Mouse (Mus musculus) MEL (cell line): ENCODE measurements at regions not wholly inside any gene's neighbourhood (a gene's known extent, or its start where the extent isn't known, plus 50 kb on each side); places are given as distances from the start of the nearest gene placed in this dataset.

Experiments used
- DNase-seq: peaks from one replicate; pipeline ENCODE4 v3.0.0; 2011; ENCODE audit warnings: low read depth, low spot score
- H3K27ac ChIP-seq: 2 replicates; pipeline ENCODE4 v1.5.1; 2012; ENCODE audit warnings: low read depth, mild to moderate bottlenecking, control low read depth, low read length, moderate library complexity; ENCODE audit not compliant: control insufficient read depth
- H3K27me3 ChIP-seq, 2 experiments: fragments of 150-350 bp in 1 of 2; sonication (generic) in 1 of 2; 2 replicates each; pipeline ENCODE4 v1.6.1; 2012; ENCODE audit warnings: low read length in 2 of 2, mild to moderate bottlenecking in 2 of 2, improper control_type of control experiment in 1 of 2, moderate library complexity in 1 of 2; ENCODE audit not compliant: insufficient read depth in 2 of 2, control insufficient read depth in 1 of 2
- H3K36me3 ChIP-seq, 2 experiments: 2 replicates each; pipeline ENCODE4 v1.6.1; 2012 to 2014; ENCODE audit warnings: low read length in 2 of 2, improper control_type of control experiment in 1 of 2, inconsistent platforms in 1 of 2, mild to moderate bottlenecking in 1 of 2; ENCODE audit not compliant: insufficient read depth in 2 of 2, control insufficient read depth in 1 of 2
- H3K4me1 ChIP-seq, 2 experiments: fragments of 150-350 bp in 1 of 2; sonication (generic) in 1 of 2; 2 replicates each; pipeline ENCODE4 v1.6.1; 2012; ENCODE audit warnings: low read length in 2 of 2, improper control_type of control experiment in 1 of 2, mild to moderate bottlenecking in 1 of 2; ENCODE audit not compliant: insufficient read depth in 2 of 2, control insufficient read depth in 1 of 2
- H3K4me3 ChIP-seq, 2 experiments: fragments of 150-350 bp in 1 of 2; sonication (generic) in 1 of 2; 2 replicates each; pipeline ENCODE4 v1.5.1; 2012; ENCODE audit warnings: low read depth in 2 of 2, low read length in 2 of 2, mild to moderate bottlenecking in 2 of 2, moderate library complexity in 2 of 2, control low read depth in 1 of 2, improper control_type of control experiment in 1 of 2; ENCODE audit not compliant: control insufficient read depth in 1 of 2, insufficient read depth in 1 of 2
- H3K79me2 ChIP-seq: 2 replicates; pipeline ENCODE4 v1.6.1; 2012; ENCODE audit warnings: mild to moderate bottlenecking, low read length, moderate library complexity; ENCODE audit not compliant: control insufficient read depth, poor library complexity, insufficient read depth
- H3K9ac ChIP-seq: 2 replicates; pipeline ENCODE4 v1.6.1; 2012; ENCODE audit warnings: low read depth, mild to moderate bottlenecking, control low read depth, low read length, moderate library complexity; ENCODE audit not compliant: control insufficient read depth, poor library complexity, severe bottlenecking
- H3K9me3 ChIP-seq: fragments of 150-350 bp; sonication (generic); replicated peaks from 2 replicates; pipeline ENCODE4 v1.6.1; 2012; ENCODE audit warnings: mild to moderate bottlenecking, low read length, improper control_type of control experiment, moderate library complexity; ENCODE audit not compliant: insufficient read depth
- BHLHE40 ChIP-seq: IDR thresholded peaks from 2 replicates; pipeline ENCODE4 v1.6.1; 2012; ENCODE audit warnings: low read depth, mild to moderate bottlenecking, inconsistent platforms, low read length, improper control_type of control experiment, borderline replicate concordance
- CHD2 ChIP-seq: IDR thresholded peaks from 2 replicates; pipeline ENCODE4 v1.6.1; 2011; ENCODE audit warnings: low read length, improper control_type of control experiment
- E2F4 ChIP-seq: IDR thresholded peaks from 2 replicates; pipeline ENCODE4 v1.6.1; 2011; ENCODE audit warnings: low read depth, low read length, improper control_type of control experiment, borderline replicate concordance
- ELF1 ChIP-seq: IDR thresholded peaks from 2 replicates; pipeline ENCODE4 v1.6.1; 2014; ENCODE audit warnings: low read depth, mild to moderate bottlenecking, inconsistent platforms, low read length, improper control_type of control experiment, moderate library complexity
- GATA1 ChIP-seq: IDR thresholded peaks from 2 replicates; pipeline ENCODE4 v1.6.1; 2011; ENCODE audit warnings: low read depth, low read length, improper control_type of control experiment
- MAFK ChIP-seq: IDR thresholded peaks from 2 replicates; pipeline ENCODE4 v1.6.1; 2011; ENCODE audit warnings: low read depth, mild to moderate bottlenecking, low read length, improper control_type of control experiment, borderline replicate concordance
- MYB ChIP-seq: IDR thresholded peaks from 2 replicates; pipeline ENCODE4 v1.6.1; 2011; ENCODE audit warnings: mild to moderate bottlenecking, low read depth, low read length, improper control_type of control experiment
- MYC ChIP-seq: IDR thresholded peaks from 2 replicates; pipeline ENCODE4 v1.6.1; 2011; ENCODE audit warnings: low read depth, mild to moderate bottlenecking, low read length, improper control_type of control experiment, moderate library complexity
- NELFE ChIP-seq: IDR thresholded peaks from 2 replicates; pipeline ENCODE4 v1.6.1; 2011; ENCODE audit warnings: low read depth, low read length, improper control_type of control experiment
- NRF1 ChIP-seq: IDR thresholded peaks from 2 replicates; pipeline ENCODE4 v1.6.1; 2014; ENCODE audit warnings: low read depth, mild to moderate bottlenecking, inconsistent platforms, low read length, improper control_type of control experiment, moderate library complexity; ENCODE audit not compliant: poor library complexity, insufficient read depth, severe bottlenecking
- POLR2AphosphoS2 ChIP-seq: IDR thresholded peaks from 2 replicates; pipeline ENCODE4 v1.6.1; 2011; ENCODE audit warnings: low read length, improper control_type of control experiment
- RAD21 ChIP-seq: IDR thresholded peaks from 2 replicates; pipeline ENCODE4 v1.6.1; 2011; ENCODE audit warnings: mild to moderate bottlenecking, low read depth, low read length, improper control_type of control experiment
- RCOR1 ChIP-seq: IDR thresholded peaks from 2 replicates; pipeline ENCODE4 v1.6.1; 2012; ENCODE audit warnings: low read depth, mild to moderate bottlenecking, inconsistent platforms, low read length, improper control_type of control experiment
- SMC3 ChIP-seq: IDR thresholded peaks from 2 replicates; pipeline ENCODE4 v1.6.1; 2011; ENCODE audit warnings: low read depth, low read length, improper control_type of control experiment
- TBP ChIP-seq: IDR thresholded peaks from 2 replicates; pipeline ENCODE4 v1.8.0; 2011; ENCODE audit warnings: low read depth, low read length, improper control_type of control experiment
- TCF12 ChIP-seq: IDR thresholded peaks from 2 replicates; pipeline ENCODE4 v1.6.1; 2014; ENCODE audit warnings: low read depth, mild to moderate bottlenecking, inconsistent platforms, low read length, improper control_type of control experiment, moderate library complexity
- UBTF ChIP-seq: IDR thresholded peaks from 2 replicates; pipeline ENCODE4 v1.6.1; 2012; ENCODE audit warnings: low read depth, mild to moderate bottlenecking, inconsistent platforms, low read length, improper control_type of control experiment, moderate library complexity, borderline replicate concordance; ENCODE audit not compliant: insufficient read depth
- USF1 ChIP-seq: IDR thresholded peaks from 2 replicates; pipeline ENCODE4 v1.6.1; 2014; ENCODE audit warnings: low read depth, mild to moderate bottlenecking, inconsistent platforms, low read length, improper control_type of control experiment, moderate library complexity
- ZC3H11A ChIP-seq: IDR thresholded peaks from 2 replicates; pipeline ENCODE4 v1.6.1; 2012; ENCODE audit warnings: low read depth, mild to moderate bottlenecking, inconsistent platforms, low read length, improper control_type of control experiment
- ZMIZ1 ChIP-seq: IDR thresholded peaks from 2 replicates; pipeline ENCODE4 v1.6.1; 2012; ENCODE audit warnings: low read depth, mild to moderate bottlenecking, inconsistent platforms, low read length, improper control_type of control experiment, moderate library complexity

- Histone ChIP-seq H3K4me3 (no peak overlapping the region), H3K9me3 (no peaks in the 10 kb centered on the region), H3K9ac (no peak overlapping the region), H3K27me3 (no peaks in the 10 kb centered on the region), H3K79me2 (no peaks in the 10 kb centered on the region), H3K36me3 (no peaks in the 10 kb centered on the region), H3K4me1 (no peaks in the 10 kb centered on the region), H3K27ac (no peak overlapping the region)
- no peak for TF ChIP-seq RCOR1
- no peak for TF ChIP-seq USF1
- no peak for TF ChIP-seq BHLHE40
- no peak for TF ChIP-seq CHD2
- TF ChIP-seq MAFK: no peak
- no peak for TF ChIP-seq ZC3H11A
- TF ChIP-seq UBTF: no peak
- TF ChIP-seq RAD21: no peak
- no peak for TF ChIP-seq E2F4
- TF ChIP-seq SMC3: no peak
- TF ChIP-seq NELFE: no peak
- TF ChIP-seq ZMIZ1: no peak
- no peak for TF ChIP-seq ELF1
- TF ChIP-seq TCF12: no peak
- no peak for DNase-seq
Observed at GRCm38 (mm10) chr1:78882455-78882854, 65.9 kb downstream of the Kcne4 start.

DNA sequence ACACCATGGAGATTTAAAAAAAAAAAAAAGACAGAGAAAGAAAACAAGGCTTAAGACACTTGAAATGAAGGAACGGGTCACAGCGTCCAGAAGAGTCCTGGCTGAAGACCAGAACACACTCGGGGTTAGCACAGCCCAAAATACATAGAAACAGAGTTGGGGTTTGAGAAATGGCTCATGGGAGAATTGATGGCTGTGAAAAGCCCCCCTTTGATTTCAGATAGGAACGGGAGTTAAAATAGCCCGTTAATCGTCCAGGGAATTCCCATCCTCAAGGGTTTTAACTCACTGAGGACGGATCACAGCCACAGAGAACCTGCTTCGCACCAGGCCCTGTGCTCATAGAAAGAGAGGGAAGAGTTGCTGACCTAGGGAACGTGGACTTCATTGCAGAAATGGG, 72.7 kb downstream of the Kcne4 start:
- DNase-seq: no peak
- no peaks in the 10 kb centered on the region for H3K4me1 ChIP-seq
- H3K4me3 ChIP-seq: no peak overlapping the region
- H3K79me2 ChIP-seq: no peaks in the 10 kb centered on the region
- H3K9ac ChIP-seq: no peak overlapping the region
- TF ChIP-seq USF1: no peak
- TF ChIP-seq MYC: no peak
- no peak for TF ChIP-seq ELF1
- TF ChIP-seq RAD21: no peak
- TF ChIP-seq UBTF: no peak
- no peak for TF ChIP-seq BHLHE40
- TF ChIP-seq GATA1: no peak
- no peak for TF ChIP-seq NRF1
- no peak for TF ChIP-seq POLR2AphosphoS2
- no peak for TF ChIP-seq TBP
- no peak for TF ChIP-seq MYB
- no peak overlapping the region for H3K27ac ChIP-seq
- H3K36me3 ChIP-seq: no peaks in the 10 kb centered on the region
- H3K9me3 ChIP-seq: no peaks in the 10 kb centered on the region
- H3K27me3 ChIP-seq: no peaks in the 10 kb centered on the region
